Mouse (Mus musculus) midbrain, postnatal 0 days (tissue): Measurements from ENCODE around the gene Sh3gl3. TPM values are rescaled to one million over a fixed set of nuclear protein-coding genes. Genes with fewer than 3 reads are reported as not detected.

Experiments used
- ATAC-seq: fragments of 200-750 bp; cut with Nextera tagmentation; 2 replicates; pipeline ENCODE4 v1.8.0; 2017; ENCODE audit warnings: moderate number of reproducible peaks, mild to moderate bottlenecking, moderate TSS enrichment, moderate library complexity; ENCODE audit not compliant: low FRiP score
- DNase-seq: peaks from one replicate; pipeline ENCODE4 v3.0.0-alpha.2; 2015; ENCODE audit warnings: low spot score
- H3K27ac ChIP-seq: fragments of 300-500 bp; sonication (generic); 2 replicates; pipeline ENCODE4 v1.5.1; 2014; ENCODE audit warnings: low read depth, mild to moderate bottlenecking, low read length, mixed read lengths
- H3K27me3 ChIP-seq: fragments of 300-500 bp; sonication (generic); 2 replicates; pipeline ENCODE4 v1.6.1; 2014; ENCODE audit warnings: low read length, control low read depth, mixed read lengths; ENCODE audit not compliant: insufficient read depth
- H3K36me3 ChIP-seq: fragments of 300-500 bp; sonication (generic); 2 replicates; pipeline ENCODE4 v1.6.1; 2014; ENCODE audit warnings: low read length, control low read depth, mixed read lengths; ENCODE audit not compliant: insufficient read depth
- H3K4me1 ChIP-seq: fragments of 300-500 bp; sonication (generic); 2 replicates; pipeline ENCODE4 v1.6.1; 2014; ENCODE audit warnings: mild to moderate bottlenecking, control low read depth, antibody characterized with exemption, low read length, mixed read lengths; ENCODE audit not compliant: insufficient read depth
- H3K4me2 ChIP-seq: fragments of 300-500 bp; sonication (generic); 2 replicates; pipeline ENCODE4 v1.6.1; 2014; ENCODE audit warnings: low read depth, mild to moderate bottlenecking, low read length, mixed read lengths; ENCODE audit not compliant: poor library complexity, severe bottlenecking
- H3K4me3 ChIP-seq: fragments of 300-500 bp; sonication (generic); 2 replicates; pipeline ENCODE4 v1.5.1; 2014; ENCODE audit warnings: low read depth, mild to moderate bottlenecking, low read length, moderate library complexity
- H3K9ac ChIP-seq: fragments of 300-500 bp; sonication (generic); replicated peaks from 2 replicates; pipeline ENCODE4 v1.6.1; 2014; ENCODE audit warnings: mild to moderate bottlenecking, low read length, moderate library complexity, mixed read lengths; ENCODE audit not compliant: poor library complexity, severe bottlenecking
- H3K9me3 ChIP-seq: fragments of 300-500 bp; sonication (generic); 2 replicates; pipeline ENCODE4 v1.6.1; 2016; ENCODE audit warnings: low read length, control low read depth
- CTCF ChIP-seq: IDR thresholded peaks from 2 replicates; pipeline ENCODE4 v1.5.1; 2016; ENCODE audit warnings: antibody characterized with exemption, mild to moderate bottlenecking
- WGBS: fragments of 180-500 bp; shearing (Covaris S2); extraction: QIAGEN DNeasy Blood & Tissue Kit; methylation state at CpG from one replicate; pipeline ENCODE4 v1.1.7; 2014; 5-methylcytosine and 5-hydroxymethylcytosine counted together
- polyA plus RNA-seq: library from polyadenylated mRNA; unstranded; fragments of >200 nt; fragmentation: Nextera tagmentation; extraction: Ambion mirVana; gene quantifications from 2 replicates; pipeline ENCODE4 v1.2.1, GENCODE M21; 2015
- total RNA-seq: library from RNA; depleted of rRNA; stranded (reverse); fragments of >200 nt; gene quantifications from 2 replicates; pipeline ENCODE4 v1.2.3, GENCODE M21; 2014

Gene Sh3gl3
- total and polyA plus RNA-seq, 2 experiments from 2014 or later, result 58.6 to 108 TPM

GRCm38 (mm10) chr7:82176192-82176591 is 2.6 kb downstream of the Sh3gl3 start:
- DNase-seq (peak; percentile 27), ATAC-seq (no peak)
- Histone ChIP-seq H3K27ac (no peak overlapping the region), H3K4me2 (peak overlapping the region; percentile 58), H3K4me1 (peaks cover 2% of the 10 kb centered on the region; the same call in 1 of the 2 replicates), H3K4me3 (peak overlapping the region; percentile 62), H3K36me3 (no peaks in the 10 kb centered on the region), H3K9ac (peak overlapping the region; percentile 73; the same call in 1 of the 2 replicates), H3K27me3 (no peaks in the 10 kb centered on the region), H3K9me3 (no peaks in the 10 kb centered on the region)
- TF ChIP-seq CTCF, result peak; percentile 51
- 47% methylated on average over 3 of the region's 3 CpGs for WGBS

GRCm38 (mm10) chr7:82177336-82177735 is 3.7 kb downstream of the Sh3gl3 start:
- WGBS, result 78% methylated on average over 5 of the region's 5 CpGs
- Histone ChIP-seq H3K4me3 (no peak overlapping the region), H3K9ac (no peak overlapping the region), H3K9me3 (no peaks in the 10 kb centered on the region), H3K4me1 (peaks cover 2% of the 10 kb centered on the region; the same call in 1 of the 2 replicates), H3K36me3 (no peaks in the 10 kb centered on the region), H3K27ac (no peak overlapping the region), H3K27me3 (no peaks in the 10 kb centered on the region), H3K4me2 (no peak overlapping the region)
- DNase-seq, result no peak
- ATAC-seq, result no peak
- TF ChIP-seq CTCF, result no peak

DNA sequence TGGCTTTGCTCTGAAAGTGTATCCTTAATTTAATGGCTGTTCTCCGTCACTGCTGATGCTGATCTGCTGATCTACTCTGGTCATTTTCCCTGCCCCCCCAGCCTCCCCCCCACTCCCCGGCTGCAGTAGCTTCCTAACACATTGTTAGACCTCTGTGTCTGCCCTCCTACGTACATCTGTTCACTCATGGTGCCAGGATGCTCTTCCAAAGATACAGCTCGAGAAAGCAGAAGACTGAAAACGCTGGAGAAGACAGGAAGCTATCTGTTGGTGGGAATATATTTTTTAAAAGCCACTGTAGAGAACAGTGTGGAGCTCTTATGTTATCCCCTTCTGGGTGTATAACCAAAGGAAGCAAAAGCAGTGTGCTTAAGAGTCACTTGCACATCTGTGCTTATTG is 7.3 kb downstream of the Sh3gl3 start:
- Histone ChIP-seq H3K4me2 (no peak overlapping the region), H3K4me1 (peaks cover 1% of the 10 kb centered on the region; the same call in 1 of the 2 replicates), H3K27ac (no peak overlapping the region), H3K9me3 (no peaks in the 10 kb centered on the region), H3K9ac (no peak overlapping the region), H3K27me3 (no peaks in the 10 kb centered on the region), H3K36me3 (no peaks in the 10 kb centered on the region), H3K4me3 (no peak overlapping the region)
- DNase-seq, result no peak
- 90% methylated on average over 5 of the region's 5 CpGs for WGBS
- TF ChIP-seq CTCF, result no peak
- no peak for ATAC-seq

GRCm38 (mm10) chr7:82182781-82183180 is 9.1 kb downstream of the Sh3gl3 start:
- Histone ChIP-seq H3K9ac (no peak overlapping the region), H3K4me1 (no peaks in the 10 kb centered on the region), H3K4me3 (no peak overlapping the region), H3K4me2 (no peak overlapping the region), H3K27me3 (no peaks in the 10 kb centered on the region), H3K9me3 (no peaks in the 10 kb centered on the region), H3K27ac (no peak overlapping the region), H3K36me3 (no peaks in the 10 kb centered on the region)
- WGBS, result 24% methylated on average over 2 of the region's 2 CpGs
- TF ChIP-seq CTCF, result no peak
- DNase-seq (no peak), ATAC-seq (no peak)

DNA sequence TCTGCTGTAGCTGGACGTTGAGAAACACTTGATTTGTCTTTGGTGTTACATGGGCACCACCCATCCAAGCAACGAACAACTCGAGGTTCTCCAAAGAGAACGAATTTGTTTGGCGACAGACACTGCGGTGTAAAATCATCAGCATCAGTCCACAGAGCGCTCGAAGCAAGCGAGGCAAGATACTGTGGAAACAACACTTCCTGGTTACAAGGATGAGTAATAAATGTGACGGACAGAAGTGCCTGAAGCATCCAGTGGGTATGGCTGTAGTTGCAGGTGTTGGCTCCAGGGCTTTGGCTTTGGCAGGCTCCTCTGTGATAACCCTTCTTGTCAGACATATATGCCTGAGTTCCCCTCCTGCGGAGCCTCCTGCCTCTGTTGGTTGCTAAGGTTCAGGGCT is 18.0 kb downstream of the Sh3gl3 start:
- no peaks in the 10 kb centered on the region for H3K36me3 ChIP-seq
- no peaks in the 10 kb centered on the region for H3K4me1 ChIP-seq
- no peak overlapping the region for H3K27ac ChIP-seq
- no peak overlapping the region for H3K9ac ChIP-seq
- no peaks in the 10 kb centered on the region for H3K27me3 ChIP-seq
- H3K9me3 ChIP-seq, result no peaks in the 10 kb centered on the region
- WGBS, result 91% methylated on average over 11 of the region's 11 CpGs
- no peak overlapping the region for H3K4me2 ChIP-seq
- DNase-seq, result no peak
- TF ChIP-seq CTCF, result no peak
- H3K4me3 ChIP-seq, result no peak overlapping the region
- ATAC-seq, result no peak

DNA sequence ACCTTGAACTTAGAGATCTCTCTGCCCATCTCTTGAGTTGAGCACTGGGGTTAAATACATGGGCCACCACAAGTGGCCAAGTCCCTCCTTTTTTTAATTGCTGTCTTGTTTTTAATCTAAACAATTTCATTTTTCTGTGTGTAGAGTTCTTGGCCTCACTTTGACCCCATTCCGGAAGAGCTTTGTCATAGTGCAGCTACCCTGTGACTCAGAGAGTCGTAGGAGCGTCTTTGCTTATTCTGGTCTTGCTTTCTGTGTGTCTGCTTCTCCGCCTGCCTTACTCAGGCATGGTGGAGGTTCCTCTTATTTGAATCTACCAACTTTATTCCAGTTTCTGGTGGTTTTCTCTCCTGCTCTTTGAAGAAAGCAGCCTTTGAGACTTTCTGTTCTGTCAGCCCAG is 18.9 kb downstream of the Sh3gl3 start:
- Histone ChIP-seq H3K9me3 (no peaks in the 10 kb centered on the region), H3K27ac (no peak overlapping the region), H3K9ac (no peak overlapping the region), H3K4me3 (no peak overlapping the region), H3K4me2 (no peak overlapping the region), H3K27me3 (no peaks in the 10 kb centered on the region), H3K36me3 (no peaks in the 10 kb centered on the region), H3K4me1 (no peaks in the 10 kb centered on the region)
- no peak for DNase-seq
- 91% methylated on average over 4 of the region's 4 CpGs for WGBS
- no peak for ATAC-seq
- TF ChIP-seq CTCF, result no peak
